Mouse (Mus musculus) midbrain, embryonic 10.5 days (tissue): ENCODE data around the gene Tpd52l1. TPM values are rescaled to one million over a fixed set of nuclear protein-coding genes. Genes with fewer than 3 reads are reported as not detected.

ENCODE experiments used
- DNase-seq: peaks from one replicate; pipeline ENCODE4 v3.0.0-alpha.2; 2017; ENCODE audit warnings: low spot score
- H3K27ac ChIP-seq: fragments of 300-500 bp; sonication (generic); replicated peaks from 2 replicates; pipeline ENCODE4 v1.5.1; 2016; ENCODE audit warnings: mild to moderate bottlenecking
- H3K27me3 ChIP-seq: fragments of 300-500 bp; sonication (generic); 2 replicates; pipeline ENCODE4 v1.6.1; 2016; ENCODE audit warnings: low read depth, mild to moderate bottlenecking; ENCODE audit not compliant: poor library complexity, severe bottlenecking
- H3K36me3 ChIP-seq: fragments of 300-500 bp; sonication (generic); 2 replicates; pipeline ENCODE4 v1.6.1; 2016; ENCODE audit warnings: mild to moderate bottlenecking, moderate library complexity
- H3K4me1 ChIP-seq: fragments of 300-500 bp; sonication (generic); 2 replicates; pipeline ENCODE4 v1.6.1; 2016
- H3K4me3 ChIP-seq: fragments of 300-500 bp; sonication (generic); 2 replicates; pipeline ENCODE4 v1.5.1; 2016; ENCODE audit warnings: mild to moderate bottlenecking, moderate library complexity
- H3K9me3 ChIP-seq: fragments of 300-500 bp; sonication (generic); replicated peaks from 2 replicates; pipeline ENCODE4 v1.6.1; 2016; ENCODE audit warnings: mild to moderate bottlenecking
- WGBS: fragments of 180-500 bp; shearing (Covaris S2); methylation state at CpG from one replicate; pipeline ENCODE4 v1.1.7; 2016; 5-methylcytosine and 5-hydroxymethylcytosine counted together
- polyA plus RNA-seq: library from polyadenylated mRNA; unstranded; fragments of >200 nt; fragmentation: Nextera tagmentation; extraction: Ambion mirVana; gene quantifications from 2 replicates; pipeline ENCODE4 v1.2.1, GENCODE M21; 2016

The Tpd52l1 gene
- polyA plus RNA-seq, 1 experiment from 2014 or later = 33.3 TPM

- Histone ChIP-seq H3K4me1 (no peaks in the 10 kb centered on the region), H3K27ac (no peak overlapping the region), H3K36me3 (no peaks in the 10 kb centered on the region), H3K27me3 (no peaks in the 10 kb centered on the region), H3K4me3 (no peak overlapping the region), H3K9me3 (no peaks in the 10 kb centered on the region)
- WGBS = 88% methylated on average over 4 of the region's 4 CpGs
- no peak for DNase-seq
Measured at GRCm38 (mm10) chr10:31288697-31289390, 156.9 kb downstream of the Tpd52l1 start.

DNA sequence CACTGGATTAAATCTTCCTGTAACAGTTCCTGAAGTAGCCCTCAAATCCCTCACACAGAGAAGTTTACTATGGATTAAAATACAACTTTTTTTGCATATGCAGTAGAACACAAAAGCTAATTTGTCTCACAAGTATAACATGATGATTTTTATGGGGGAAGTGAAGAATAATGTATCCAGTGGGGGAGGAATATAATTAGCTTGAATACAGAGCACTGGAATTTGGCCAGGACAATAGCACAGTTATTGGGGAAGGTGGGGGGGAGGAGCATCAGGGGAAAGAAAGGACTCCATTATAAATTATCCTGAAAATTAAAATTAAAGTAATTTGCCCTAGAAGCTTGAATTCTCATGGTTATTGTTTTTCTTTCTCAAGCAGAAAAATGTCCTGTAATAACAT, 158.0 kb downstream of the Tpd52l1 start:
- no peak for DNase-seq
- Histone ChIP-seq H3K36me3 (no peaks in the 10 kb centered on the region), H3K9me3 (no peaks in the 10 kb centered on the region), H3K4me3 (no peak overlapping the region), H3K4me1 (no peaks in the 10 kb centered on the region), H3K27ac (no peak overlapping the region), H3K27me3 (no peaks in the 10 kb centered on the region)

Other genes with a start within 250 kb of the Tpd52l1 start
- gene Hddc2, start 132.6 kb downstream of the Tpd52l1 start, polyA plus RNA-seq = 78.0 and 86.1 TPM in 2 replicates
- 0.78 and 1.0 TPM in 2 replicates for gene Rnf217, start 163.2 kb upstream of the Tpd52l1 start, polyA plus RNA-seq